Mouse (Mus musculus) G1E (cell line): ENCODE measurements at regions not wholly inside any gene's neighbourhood (a gene's known extent, or its start where the extent isn't known, plus 50 kb on each side); places are given as distances from the start of the nearest gene placed in this dataset.

ENCODE experiments used
- CTCF ChIP-seq: IDR thresholded peaks from 2 replicates; pipeline ENCODE4 v1.5.1; 2012; ENCODE audit warnings: low read depth, low read length, inconsistent platforms, mixed read lengths
- GATA1 ChIP-seq: IDR thresholded peaks from 2 replicates; pipeline ENCODE4 v1.6.1; 2012; ENCODE audit warnings: borderline replicate concordance, low read length, inconsistent platforms, mixed read lengths
- GATA2 ChIP-seq: IDR thresholded peaks from 2 replicates; pipeline ENCODE4 v1.6.1; 2012; ENCODE audit warnings: low read depth, low read length, inconsistent platforms, borderline replicate concordance
- TAL1 ChIP-seq: conservative IDR thresholded peaks from 2 replicates; pipeline ENCODE4 v1.6.1; 2012; ENCODE audit warnings: low read depth, low read length, inconsistent platforms, mixed read lengths

DNA sequence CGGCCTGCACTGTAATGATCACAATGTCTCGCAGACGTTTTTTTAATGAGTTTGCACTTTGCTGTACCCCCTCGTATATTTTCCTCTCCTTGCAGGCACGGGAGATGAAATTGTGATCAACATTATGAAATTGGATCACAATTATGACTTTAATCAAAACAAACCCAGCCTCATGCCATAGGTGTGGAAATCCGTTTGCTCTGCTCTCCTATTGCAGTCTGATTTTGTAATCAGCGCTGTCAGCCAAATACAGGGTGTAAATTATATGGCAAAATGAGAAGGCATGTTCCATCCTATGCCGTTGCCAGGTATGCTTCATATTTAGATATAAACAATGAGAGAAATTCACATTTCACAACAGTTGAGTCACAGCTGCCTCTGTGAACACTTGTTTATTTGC is 595.3 kb upstream of the 4930412O13Rik start:
- no peak for TF ChIP-seq CTCF
- TF ChIP-seq TAL1, result no peak
- TF ChIP-seq GATA1, result no peak
- TF ChIP-seq GATA2, result no peak
